Mouse (Mus musculus) fibroblast of lung, adult 2 months (primary cell): ENCODE measurements around the gene Polr2f.

Experiments
- DNase-seq: peaks from one replicate; pipeline ENCODE4 v3.0.0-alpha.2; 2011; ENCODE audit warnings: low read depth

The Polr2f gene

DNA sequence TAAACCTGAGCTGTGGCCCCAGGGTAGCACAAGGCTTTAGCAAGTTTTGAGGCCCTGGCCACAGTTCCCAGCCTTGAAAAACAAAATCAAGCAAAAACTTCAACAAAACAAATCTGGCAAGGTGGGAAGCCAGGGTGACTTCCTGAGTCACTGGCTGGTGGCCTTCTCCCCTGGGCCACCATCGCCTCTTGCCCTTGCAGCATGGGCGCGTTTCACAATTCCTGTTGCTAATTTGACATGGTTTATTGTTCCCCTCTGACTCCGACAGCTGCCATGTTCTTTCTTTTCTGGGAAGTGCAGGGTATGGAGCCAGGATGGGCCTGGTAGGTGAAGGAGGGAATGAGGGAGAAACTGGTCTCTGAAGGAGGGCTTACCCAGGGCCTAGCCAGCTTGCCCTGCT is 18.7 kb upstream of the Polr2f start:
- DNase-seq, result no peak

DNA sequence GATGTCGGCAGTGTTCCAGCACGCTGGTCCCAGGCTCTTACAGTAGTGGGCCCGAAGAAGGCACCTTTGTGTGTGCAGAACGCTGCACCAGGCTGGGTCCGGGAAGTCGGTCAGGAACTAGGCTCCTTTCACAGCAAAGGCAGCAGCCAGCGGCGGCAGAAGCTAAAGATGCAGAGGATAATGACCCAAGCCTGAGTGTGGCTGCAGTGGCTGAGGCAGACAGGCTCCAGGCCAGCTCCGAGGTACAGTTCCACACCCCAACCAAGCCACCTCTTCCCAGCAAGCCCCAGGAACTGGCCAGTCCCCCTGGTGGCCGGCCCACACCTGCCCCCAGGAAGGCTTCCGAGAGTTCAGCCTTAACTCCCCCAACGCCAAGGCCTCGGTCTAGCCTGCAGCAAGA is 18.3 kb upstream of the Polr2f start:
- no peak for DNase-seq

DNA sequence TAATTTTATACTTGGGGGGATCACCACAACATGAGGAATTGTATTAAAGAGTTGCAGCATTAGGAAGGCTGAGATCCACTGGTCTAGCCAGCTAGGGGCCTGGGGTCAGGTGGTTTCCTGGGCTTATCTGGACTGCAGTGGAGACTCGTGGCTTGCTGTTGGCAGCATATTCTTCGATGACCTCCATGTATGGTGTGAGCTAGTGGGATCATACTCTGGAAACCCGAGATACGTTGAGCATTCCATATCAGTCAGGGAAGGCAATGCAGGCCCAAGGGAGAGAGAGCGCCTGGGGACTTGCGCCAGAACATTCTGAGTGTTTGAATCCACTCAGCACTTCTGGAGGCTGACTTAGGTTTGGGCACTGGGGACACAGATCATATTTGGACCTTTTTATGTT is 17.1 kb upstream of the Polr2f start:
- DNase-seq, result no peak

DNA sequence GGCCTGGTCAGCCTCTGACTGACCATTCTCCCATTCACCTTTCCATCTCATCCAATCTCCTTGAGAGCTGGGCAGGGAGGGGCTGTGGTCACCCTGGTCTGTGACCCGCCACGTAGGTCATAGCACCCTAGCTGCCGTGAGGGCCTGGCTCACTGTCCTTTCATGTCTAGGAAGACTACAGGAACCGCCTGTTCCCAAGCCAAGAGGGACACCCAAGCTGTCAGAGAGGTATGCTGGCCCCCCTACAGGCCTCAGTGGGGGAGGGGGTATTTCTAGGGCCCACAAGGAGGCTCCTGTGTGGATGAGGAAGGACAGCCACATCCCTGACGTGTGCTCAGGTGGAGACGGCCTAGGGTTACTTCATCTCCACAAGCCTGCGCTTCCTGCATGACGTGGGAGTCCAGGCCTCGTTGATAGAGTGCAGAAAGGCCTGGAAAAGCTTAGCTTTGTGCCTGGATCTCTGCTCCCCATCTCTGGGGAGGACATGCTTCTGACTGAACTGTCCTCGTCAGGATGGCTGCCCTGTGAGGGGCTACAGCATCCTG is 16.4 kb upstream of the Polr2f start:
- no peak for DNase-seq

DNA sequence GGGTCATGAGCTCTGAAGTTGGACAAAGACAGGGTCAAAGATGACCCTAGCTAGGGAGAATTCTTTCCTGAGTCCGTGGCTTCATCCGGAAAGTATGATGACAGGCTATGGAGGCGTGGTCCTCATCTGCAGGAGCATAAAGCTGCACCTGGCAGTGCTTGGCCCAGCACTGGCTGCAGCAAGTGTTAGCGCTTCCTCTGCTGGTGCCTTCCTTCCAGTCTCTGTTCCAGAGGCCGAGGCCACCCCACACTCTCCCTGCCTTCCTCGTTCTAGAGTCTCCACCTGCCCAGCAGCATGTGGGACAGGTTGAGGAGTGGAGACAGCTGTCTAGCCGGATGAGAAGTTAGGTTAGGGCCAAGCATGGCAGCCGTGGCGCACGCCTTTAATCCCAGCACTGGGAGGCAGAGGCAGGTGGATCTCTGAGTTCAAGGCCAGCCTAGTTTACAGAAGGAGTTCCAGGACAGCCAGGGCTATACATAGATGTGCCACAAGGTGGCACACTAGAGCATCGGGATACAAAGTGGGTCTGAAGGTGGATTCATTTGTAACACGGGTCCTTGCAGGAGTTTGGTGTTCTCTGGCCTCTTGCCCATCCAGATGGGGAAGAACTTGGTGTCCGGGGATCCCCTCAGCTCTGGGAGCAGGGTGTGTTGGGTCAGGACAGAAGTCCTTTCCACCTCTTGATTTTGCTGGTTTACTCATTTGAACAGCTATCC is 14.4 kb upstream of the Polr2f start:
- DNase-seq, result no peak

DNA sequence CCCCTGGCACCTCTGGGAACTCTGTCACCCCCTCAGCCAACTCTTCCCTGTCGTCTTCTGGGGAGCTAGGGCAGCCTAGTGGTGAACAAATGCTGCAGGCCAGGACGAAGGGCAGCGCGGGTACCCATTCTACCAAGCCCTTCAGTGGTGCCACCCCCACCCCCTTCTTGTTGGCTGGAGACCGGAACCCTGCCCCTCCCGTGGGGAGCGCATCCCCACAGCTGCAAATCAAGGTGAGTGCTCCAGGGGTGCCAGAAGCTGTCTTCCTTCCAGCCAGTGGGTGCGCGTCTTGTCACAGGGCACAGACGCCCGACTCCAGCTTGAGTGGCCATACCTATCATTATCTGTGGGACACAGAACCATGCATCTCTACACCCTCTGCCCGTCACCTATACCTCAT is 13.7 kb upstream of the Polr2f start:
- no peak for DNase-seq

DNA sequence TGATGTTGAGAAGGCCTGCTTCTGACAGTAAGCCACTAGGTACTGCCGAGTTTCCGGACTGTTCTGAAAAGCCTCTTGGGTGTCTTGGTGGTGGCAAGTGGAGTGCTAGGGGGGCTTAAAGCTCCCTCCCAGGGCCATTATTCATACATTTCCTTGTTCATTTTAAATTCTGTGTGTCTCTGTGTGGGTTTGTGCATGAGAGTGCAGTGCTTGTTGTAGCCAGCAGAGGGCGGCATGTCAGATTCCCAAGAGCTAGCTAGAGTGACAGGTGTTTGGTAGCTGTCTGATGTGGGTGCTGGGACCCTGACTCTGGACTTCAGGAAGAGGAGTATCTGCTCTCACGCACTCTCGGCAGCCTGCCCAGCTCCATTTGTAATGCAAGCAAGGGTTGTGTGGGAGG is 12.6 kb upstream of the Polr2f start:
- DNase-seq, result no peak

DNA sequence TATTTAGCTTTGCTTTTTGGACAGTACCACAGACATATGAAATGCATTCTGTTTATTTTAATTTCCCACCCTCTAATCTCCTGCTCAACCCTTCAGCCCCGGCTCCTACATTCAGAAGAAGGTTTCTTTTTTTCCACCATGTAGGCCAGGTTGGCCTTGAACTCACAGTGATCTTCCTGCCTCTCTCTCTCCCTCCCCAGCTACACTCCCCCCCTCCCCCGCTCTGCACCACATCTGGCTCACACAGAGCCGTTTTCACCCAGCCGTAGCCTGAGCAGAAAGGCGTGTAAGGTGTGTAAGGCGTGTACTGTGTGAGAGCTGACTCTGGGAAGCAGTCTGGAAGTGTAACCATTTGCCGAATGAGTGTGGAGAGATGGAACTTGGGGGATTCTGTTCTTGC is 11.5 kb upstream of the Polr2f start:
- DNase-seq, result no peak

DNA sequence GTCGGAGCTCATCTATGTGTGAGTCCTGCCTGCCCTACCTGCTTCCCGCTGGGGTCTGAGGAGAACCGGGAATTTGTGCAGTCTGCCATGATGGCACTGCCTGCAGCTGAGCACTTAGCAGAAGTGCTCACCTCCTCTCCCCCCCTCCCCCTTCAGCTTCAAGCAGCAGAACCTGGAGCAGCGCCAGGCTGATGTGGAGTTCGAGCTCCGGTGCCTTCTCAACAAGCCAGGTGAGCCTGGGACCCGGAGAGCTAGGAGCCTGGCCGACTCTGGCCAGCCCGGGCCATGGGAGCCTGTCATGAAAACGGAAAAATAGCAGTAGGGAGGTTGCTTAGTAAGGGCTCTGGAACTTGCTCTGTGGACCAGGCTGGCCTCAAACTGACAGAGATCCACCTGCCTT is 10.0 kb upstream of the Polr2f start:
- DNase-seq, result no peak

DNA sequence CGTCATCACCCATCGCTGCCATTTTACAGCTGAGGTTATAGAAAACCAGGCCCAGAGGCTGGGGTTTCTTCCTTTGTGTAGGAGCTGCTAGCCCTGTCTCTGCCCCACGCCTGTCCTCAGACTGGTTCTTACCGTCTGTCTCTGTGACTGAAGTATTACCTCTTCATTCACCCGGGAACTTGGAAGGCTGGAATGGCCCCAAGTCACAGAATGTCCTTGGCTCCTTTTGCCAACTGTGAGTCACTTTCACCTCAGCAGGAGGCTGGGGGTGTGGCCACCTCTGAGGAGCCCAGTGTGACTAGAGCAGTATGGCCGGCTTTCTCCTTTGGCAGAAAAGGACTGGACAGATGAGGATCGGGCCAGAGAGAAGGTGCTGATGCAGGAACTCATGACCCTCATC is 9.4 kb upstream of the Polr2f start:
- DNase-seq, result peak; percentile 86

DNA sequence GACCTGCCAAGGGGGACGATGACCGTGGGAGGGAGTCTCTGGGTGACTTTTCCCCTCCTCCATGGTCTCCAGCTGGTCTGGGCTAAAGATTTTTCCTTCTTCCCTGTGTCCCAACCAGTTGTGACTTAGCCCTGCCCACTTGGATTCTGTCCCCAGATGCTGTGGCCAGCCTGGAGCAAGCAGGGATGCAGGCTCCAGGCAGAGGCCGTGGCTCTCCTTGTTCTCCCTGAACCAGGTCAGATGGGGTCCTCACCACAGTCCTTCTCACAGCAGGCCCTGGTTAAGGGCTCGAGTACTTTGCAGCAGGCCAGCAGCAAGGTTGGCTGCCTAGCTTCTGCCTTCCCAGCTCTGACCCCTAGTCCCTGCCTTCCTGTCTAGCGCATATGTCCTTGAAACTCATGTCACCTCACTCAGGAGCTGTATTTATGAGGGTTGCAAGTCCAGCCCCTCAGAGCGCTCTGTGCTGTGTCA is 7.6 kb upstream of the Polr2f start:
- DNase-seq, result no peak

DNA sequence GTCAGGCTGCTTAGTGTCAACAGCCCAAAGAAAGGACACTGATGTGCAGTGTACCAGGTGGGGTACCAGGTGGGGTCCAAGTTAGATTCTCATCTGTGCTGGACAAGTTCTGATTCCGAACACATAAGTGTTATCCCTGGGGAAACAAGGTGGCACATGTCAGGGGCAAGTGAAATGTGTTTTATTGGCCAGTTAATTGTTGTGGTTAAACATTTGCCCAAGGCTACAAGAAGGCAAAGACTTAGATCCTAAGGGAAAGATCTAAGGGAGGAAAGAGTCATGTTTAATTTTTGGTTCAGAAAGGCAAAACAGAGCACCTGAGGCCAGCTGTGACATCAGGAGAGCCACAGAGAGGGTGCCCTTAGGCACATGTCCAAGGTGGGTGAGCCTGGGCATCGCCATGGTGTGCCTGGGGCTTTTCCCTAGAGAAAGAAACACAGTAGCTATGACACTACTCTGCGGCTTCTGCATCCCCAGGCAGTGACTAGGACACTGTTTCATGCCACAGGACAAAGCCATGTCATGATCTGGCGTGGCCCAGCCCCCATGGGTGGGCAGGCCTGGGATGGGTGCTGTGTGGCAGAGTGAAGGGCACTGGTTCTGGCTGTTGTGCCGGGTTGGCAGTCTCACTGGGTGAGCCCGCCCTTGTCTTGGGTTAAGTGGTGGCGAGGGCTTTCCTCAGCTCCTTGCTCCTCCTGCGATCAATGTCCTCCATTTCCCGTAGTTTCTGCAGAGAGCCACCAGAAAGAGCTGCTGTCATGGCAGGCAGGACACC is 6.1 kb upstream of the Polr2f start:
- no peak for DNase-seq

DNA sequence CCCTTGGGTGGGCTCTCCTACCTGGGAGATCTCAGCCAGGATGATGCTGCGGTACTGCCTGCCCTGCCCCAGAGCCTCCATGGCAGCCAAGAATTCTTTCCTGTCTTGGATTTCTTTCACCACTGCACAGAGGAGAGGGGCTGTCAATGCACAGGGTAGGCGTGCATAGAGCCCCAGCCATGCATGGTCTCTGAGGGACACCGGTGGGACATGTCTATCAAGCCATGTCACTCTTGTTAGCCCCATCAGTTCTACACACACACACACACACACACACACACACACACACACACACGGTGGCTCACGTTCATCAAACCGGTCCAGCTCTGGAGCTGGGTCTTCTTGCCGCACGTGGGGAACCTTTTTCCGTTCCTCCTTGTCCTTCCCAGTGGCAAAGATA is 5.5 kb upstream of the Polr2f start:
- no peak for DNase-seq

DNA sequence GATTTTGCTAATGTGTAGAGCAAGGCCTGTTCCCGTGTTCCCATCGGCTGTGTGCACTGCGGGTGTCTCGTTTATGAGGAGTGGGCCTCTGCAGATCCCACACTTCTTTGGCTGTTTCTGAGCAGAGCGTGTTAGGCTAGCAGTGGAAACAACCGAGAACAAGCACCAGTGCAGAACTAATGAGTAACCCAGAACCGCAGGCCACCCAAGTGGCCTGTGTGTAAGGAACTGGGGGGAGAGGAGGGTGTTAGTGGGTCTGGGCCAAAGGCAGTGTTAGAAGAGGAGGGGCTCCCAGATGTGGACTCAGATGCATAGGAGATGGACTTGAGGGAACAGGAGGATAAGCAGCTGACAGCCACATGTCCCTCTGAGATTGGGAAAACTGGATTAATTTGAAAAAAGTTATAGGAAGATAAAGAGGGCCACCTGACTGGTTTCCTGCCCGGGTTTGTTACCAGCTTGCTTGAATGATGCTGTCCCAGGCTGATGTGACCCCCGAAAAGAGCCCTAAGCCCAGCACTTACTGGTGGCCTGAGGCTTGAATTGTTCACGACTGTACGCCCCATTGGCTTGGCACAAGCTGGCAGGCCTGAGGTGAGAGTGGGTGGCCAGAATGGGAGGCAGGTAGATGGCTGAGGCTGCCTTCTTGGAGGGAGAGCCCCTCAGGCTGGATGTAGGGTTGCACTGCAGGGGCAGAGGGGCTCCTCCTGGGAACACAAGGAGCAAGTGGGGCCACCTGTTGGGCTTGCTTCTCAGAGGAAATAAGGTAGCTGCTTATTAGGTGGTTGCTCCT is 4.8 kb upstream of the Polr2f start:
- DNase-seq, result no peak

DNA sequence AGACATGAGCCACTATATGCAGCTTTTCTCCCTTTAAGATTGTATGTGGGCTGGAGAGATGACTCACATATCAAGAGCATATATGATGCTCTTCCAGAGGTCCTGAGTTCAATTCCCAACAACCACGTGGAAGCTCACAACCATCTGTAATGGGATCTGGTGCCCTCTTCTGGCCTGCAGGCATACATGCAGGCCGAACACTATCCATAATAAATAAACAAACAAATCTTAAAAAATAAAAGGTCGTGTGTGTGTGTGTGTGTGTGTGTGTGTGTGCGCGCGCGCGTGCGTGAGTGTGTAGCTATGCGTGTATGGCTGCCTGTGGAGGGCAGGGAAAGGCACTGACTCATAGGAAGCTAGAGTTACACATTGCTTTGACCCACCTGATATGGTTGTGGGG is 1.2 kb upstream of the Polr2f start:
- no peak for DNase-seq

DNA sequence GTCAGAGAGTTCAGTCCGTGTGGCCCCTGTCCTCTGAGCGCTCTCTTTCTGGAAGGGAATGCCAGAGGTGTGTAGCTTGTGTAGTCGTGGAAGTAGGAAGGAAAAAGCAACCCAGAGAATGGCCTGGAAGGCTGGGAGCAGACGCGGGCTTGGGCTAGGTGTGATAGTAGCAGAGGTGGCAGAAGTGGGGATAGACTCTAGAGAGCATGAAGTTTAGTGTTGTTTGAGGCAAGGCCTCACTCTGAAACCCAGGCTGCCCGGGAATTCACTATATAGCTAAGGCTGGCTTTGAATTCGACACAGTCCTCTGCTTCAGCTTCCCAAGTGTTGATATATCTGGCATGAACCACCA is 733 bp downstream of the Polr2f start:
- no peak for DNase-seq

DNA sequence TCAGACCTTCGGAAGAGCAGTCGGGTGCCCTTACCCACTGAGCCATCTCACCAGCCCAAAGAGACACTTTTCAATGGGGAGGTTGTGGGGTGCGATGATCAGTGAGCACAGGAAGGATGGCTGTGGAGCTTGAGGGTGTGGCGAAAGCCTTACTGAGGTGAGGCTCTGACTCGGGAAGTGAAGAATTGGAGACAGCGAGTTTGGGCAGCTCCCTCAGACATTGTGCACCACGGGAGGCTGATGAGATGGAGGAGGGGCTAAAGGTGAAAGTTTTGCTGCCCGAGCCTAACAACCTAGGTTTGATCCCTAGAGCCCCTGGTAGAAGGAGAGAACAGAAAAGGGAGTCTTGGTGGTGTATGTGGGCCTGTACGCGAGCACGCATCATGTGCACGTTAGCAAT is 2.5 kb downstream of the Polr2f start:
- no peak for DNase-seq

DNA sequence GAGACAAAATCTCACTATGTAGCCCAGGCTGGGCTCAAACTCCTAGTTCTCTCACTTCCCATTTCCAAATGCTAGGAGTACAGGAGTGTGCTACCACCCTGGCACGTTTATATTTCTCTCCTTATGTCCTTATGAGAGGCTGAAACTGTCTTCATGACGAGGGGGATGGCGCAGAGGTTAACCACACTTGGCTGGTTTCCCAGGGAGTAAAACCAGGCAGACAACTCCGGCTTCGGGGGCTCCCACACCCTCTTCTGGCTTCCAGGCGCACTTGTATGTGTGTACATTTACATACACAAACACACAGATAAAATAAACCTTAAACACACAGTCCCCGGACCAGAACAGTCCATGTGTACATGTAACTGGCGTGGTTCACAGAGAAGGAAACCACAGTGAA is 3.2 kb downstream of the Polr2f start:
- DNase-seq, result no peak

DNA sequence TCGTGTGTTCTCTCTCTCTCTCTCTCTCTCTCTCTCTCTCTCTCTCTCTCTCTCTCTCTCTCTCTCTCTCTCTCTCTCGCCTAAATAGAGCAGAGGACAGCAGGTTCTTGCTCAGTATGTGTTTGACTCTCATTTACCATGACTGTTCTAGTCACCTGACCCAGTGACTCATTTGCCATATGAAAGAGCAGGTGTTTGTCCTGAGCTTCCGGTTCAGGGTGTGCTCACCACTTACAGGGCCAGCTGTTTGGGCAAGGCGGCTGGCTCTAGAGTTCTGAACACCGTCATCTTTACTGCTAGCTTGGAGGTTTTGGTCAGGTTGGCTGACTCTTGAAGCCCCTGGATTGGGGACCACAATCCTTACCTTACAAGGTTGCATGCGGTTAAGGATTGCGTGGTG is 4.7 kb downstream of the Polr2f start:
- no peak for DNase-seq

DNA sequence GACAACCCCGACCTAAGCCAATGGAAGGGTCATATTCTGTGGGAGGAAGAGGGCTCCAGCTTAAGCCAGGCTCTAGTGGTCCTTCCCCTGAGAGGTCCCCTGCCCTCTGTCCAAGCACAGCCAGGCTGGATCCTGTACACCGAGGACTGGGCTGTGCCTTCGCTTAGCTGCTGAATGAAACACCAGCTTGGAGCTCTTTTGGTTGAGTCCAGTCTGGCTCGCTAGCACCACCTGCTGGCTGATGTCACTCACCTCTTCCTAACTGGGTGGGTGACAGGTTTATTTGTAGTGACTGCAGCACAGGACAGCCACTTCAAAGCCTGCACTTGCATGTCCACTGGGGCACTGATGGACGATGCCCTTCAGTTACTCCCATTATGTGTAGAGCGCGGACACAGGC is 7.7 kb downstream of the Polr2f start:
- DNase-seq, result peak; percentile 56

DNA sequence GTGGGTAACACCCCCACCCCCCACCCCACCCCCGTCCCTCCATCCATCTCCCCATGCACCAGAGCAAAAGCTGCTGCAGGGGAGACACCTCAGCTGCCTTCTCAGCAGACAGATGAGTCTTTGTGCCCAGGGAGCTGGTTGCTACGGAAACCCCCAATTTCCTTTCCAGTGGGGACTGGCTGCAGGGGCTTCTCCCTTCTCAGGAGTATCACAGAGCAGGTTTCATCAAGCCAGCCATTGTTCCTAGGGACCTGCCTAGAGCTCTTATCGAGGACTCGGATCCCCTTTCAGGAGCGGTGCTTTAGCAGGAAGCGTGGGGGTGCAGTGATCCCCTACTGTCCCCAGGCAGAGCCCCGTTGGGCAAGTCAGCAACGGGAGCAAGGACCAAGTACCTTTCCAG is 11.1 kb downstream of the Polr2f start:
- DNase-seq, result no peak

DNA sequence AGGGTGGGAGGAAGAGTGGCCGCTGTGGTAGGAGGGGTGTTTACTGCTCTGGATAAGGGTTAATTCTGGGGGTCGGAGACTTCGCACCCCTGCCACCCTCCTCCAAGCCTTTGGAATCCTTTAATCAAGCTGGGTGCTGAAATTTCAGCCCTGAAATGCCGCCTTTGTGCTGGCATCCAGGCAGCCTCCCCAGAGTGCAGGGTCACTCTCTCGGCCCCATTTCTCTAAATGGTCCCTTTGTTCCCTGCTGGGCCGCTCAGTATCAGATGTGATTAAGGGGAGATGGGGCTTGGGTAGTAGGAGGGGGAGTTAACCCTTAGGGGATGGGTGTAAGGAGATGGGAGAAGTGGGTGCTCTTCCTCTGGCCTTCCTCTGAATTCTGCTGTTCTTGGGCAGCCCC is 11.9 kb downstream of the Polr2f start:
- DNase-seq, result no peak

DNA sequence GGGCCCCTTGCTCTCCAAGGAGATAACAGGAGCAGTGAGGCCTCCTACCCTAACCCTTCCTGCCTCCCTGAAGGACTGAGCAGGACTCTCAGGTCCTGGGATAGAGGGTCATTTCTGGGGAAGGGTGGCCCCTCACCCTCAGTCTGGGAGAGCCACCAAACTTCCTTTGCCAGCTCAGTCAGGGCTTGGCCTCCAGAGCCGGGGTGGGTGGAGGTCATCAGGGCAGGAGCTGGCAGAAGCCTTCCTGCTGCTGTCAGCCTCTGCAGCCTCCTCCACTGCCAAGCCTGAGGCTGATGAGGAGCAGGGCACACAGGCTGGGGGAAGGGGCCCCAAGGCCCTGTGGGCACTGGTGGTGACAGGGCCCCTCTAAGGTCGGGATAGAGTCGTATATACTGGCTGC is 14.8 kb downstream of the Polr2f start:
- no peak for DNase-seq
